Mouse (Mus musculus) liver, postnatal 0 days (tissue): Measurements from ENCODE around the gene Prpf6. TPM values are rescaled to one million over a fixed set of nuclear protein-coding genes. Genes with fewer than 3 reads are reported as not detected.
A peak's percentile ranks its signal among the peaks of the same experiment; 100 is the strongest.

ENCODE experiments used
- ATAC-seq: fragments of 200-750 bp; cut with Nextera tagmentation; 2 replicates; pipeline ENCODE4 v1.8.0; 2017; ENCODE audit warnings: mild to moderate bottlenecking, moderate library complexity
- DNase-seq: peaks from one replicate; pipeline ENCODE4 v3.0.0-alpha.2; 2016
- H3K27ac ChIP-seq: fragments of 300-500 bp; sonication (generic); 2 replicates; pipeline ENCODE4 v1.5.1; 2014; ENCODE audit warnings: antibody characterized with exemption, moderate library complexity, mild to moderate bottlenecking, low read depth
- H3K27me3 ChIP-seq: fragments of 300-500 bp; sonication (generic); 2 replicates; pipeline ENCODE4 v1.6.1; 2014; ENCODE audit warnings: low read length, control low read depth, mixed read lengths; ENCODE audit not compliant: insufficient read depth
- H3K36me3 ChIP-seq: fragments of 300-500 bp; sonication (generic); replicated peaks from 2 replicates; pipeline ENCODE4 v1.6.1; 2014; ENCODE audit warnings: mild to moderate bottlenecking, control low read depth, low read length, moderate library complexity, mixed read lengths; ENCODE audit not compliant: insufficient read depth
- H3K4me1 ChIP-seq: fragments of 300-500 bp; sonication (generic); 2 replicates; pipeline ENCODE4 v1.6.1; 2014; ENCODE audit warnings: antibody characterized with exemption, mild to moderate bottlenecking, control low read depth; ENCODE audit not compliant: insufficient read depth
- H3K4me2 ChIP-seq: fragments of 300-500 bp; sonication (generic); 2 replicates; pipeline ENCODE4 v1.6.1; 2014; ENCODE audit warnings: low read depth, mild to moderate bottlenecking, low read length, moderate library complexity, mixed read lengths
- H3K4me3 ChIP-seq: fragments of 300-500 bp; sonication (generic); 2 replicates; pipeline ENCODE4 v1.5.1; 2014; ENCODE audit warnings: low read depth, low read length
- H3K9ac ChIP-seq: fragments of 300-500 bp; sonication (generic); replicated peaks from 2 replicates; pipeline ENCODE4 v1.6.1; 2014; ENCODE audit warnings: mild to moderate bottlenecking, moderate library complexity
- H3K9me3 ChIP-seq: fragments of 300-500 bp; sonication (generic); 2 replicates; pipeline ENCODE4 v1.6.1; 2016; ENCODE audit warnings: mild to moderate bottlenecking, control low read depth, low read length, mixed read lengths
- CTCF ChIP-seq: sonication (generic); IDR thresholded peaks from 2 replicates; pipeline ENCODE4 v1.5.1; 2016; ENCODE audit warnings: antibody characterized with exemption, low read depth
- EP300 ChIP-seq: IDR thresholded peaks from 2 replicates; pipeline ENCODE4 v1.6.1; 2016; ENCODE audit warnings: antibody characterized with exemption, low read depth, mild to moderate bottlenecking
- WGBS: fragments of 180-500 bp; shearing (Covaris S2); extraction: QIAGEN DNeasy Blood & Tissue Kit; methylation state at CpG from one replicate; pipeline ENCODE4 v1.1.7; 2014; ENCODE audit not compliant: insufficient replicate concordance; 5-methylcytosine and 5-hydroxymethylcytosine counted together
- polyA plus RNA-seq: library from polyadenylated mRNA; unstranded; fragments of >200 nt; fragmentation: Nextera tagmentation; extraction: Ambion mirVana; gene quantifications from 2 replicates; pipeline ENCODE4 v1.2.1, GENCODE M21; 2015

Gene Prpf6
- polyA plus RNA-seq, 1 experiment from 2014 or later = 17.5 TPM

DNA sequence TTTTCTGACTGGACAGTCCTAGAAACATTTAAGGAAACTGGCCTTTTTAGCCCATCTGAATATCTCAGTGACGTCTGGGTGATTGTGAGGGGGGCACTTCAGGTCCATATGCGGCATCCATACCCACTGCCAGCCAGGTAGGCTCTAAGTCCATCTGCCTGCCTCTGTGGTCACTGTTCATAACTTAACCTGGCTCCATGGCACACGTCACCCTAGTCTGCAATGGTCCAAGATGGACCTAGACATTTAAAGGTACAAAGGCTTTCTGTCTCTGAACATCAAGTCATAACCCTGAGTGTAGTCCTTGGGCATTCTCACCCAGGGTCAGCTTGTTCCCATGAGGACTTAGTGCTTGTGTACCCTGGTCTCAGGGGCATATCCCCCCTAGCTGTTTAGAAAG is 24.3 kb upstream of the Prpf6 start:
- Histone ChIP-seq H3K27me3 (no peaks in the 10 kb centered on the region), H3K4me3 (no peak overlapping the region), H3K36me3 (peaks cover 14% of the 10 kb centered on the region), H3K4me1 (peaks cover 8% of the 10 kb centered on the region), H3K9me3 (no peaks in the 10 kb centered on the region), H3K27ac (no peak overlapping the region), H3K4me2 (no peak overlapping the region), H3K9ac (no peak overlapping the region)
- TF ChIP-seq EP300 = no peak
- TF ChIP-seq CTCF = no peak
- 86% methylated on average over 3 of the region's 3 CpGs for WGBS
- DNase-seq = no peak
- no peak for ATAC-seq

DNA sequence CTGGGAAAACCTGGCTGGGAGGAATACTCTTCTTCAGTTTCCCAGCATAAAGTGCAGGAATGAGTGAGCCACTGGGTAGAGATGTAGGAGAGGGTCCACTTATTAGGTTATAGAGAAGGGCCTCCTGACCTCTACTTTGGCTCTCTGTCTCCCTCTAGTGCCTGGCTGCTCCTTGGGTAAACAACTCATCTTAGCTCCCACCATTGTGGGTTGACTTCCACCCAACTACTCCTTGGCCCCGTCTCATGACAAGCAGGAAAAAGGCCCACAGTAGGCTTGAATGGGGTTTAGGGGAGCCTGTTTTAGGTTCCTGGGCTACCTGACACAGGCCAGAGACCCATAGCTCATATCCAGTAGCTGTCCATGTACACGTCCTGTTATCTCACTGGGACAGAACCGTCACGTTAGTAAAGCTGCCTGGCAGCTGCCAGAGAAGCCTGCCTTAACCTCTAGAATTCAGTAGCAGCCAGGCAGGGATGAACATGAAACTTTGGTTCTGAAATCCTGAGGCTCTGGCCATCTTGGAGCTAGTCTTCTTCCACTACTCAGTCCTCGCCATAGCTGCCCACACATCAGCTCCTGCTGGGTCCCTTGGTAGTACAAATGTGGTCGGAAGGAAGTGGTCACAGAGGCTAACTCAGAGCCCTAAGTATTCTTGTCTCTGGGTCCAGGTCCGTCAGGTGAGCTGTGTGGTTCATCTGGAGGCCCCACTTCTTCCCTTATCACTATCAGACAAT is 23.2 kb upstream of the Prpf6 start:
- Histone ChIP-seq H3K9me3 (no peaks in the 10 kb centered on the region), H3K4me3 (no peak overlapping the region), H3K36me3 (peaks cover 23% of the 10 kb centered on the region), H3K4me2 (peak overlapping the region; percentile 14; the same call in 1 of the 2 replicates), H3K27me3 (no peaks in the 10 kb centered on the region), H3K4me1 (peaks cover 8% of the 10 kb centered on the region), H3K27ac (peak overlapping the region; percentile 59), H3K9ac (no peak overlapping the region)
- DNase-seq (peak; percentile 72), ATAC-seq (peak; percentile 77)
- WGBS = 37% methylated on average over 7 of the region's 7 CpGs
- TF ChIP-seq EP300 (no peak), CTCF (peak; percentile 83)

DNA sequence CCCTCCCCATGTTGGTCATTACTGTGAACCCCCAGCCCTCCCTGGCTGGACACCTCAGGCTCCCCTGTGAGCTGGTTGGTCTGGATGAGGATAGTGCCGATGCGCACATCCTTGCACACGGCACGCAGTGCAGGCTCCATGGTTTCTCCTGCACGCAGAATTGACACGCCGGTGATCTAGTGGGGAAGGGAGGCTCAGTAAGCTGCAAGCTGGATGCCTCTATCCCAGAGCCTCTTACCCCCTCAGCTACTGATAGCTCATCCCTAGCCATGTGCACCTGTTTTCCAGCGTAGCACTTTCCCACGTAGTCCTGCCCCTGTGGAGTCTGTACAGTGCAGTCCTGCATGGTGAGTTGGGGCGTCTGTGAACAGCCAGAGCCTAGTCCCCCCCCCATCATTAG is 21.8 kb upstream of the Prpf6 start:
- no peak for TF ChIP-seq EP300
- TF ChIP-seq CTCF = no peak
- no peaks in the 10 kb centered on the region for H3K27me3 ChIP-seq
- WGBS = 96% methylated on average over 10 of the region's 10 CpGs
- H3K9me3 ChIP-seq = no peaks in the 10 kb centered on the region
- H3K27ac ChIP-seq = no peak overlapping the region
- DNase-seq = peak; percentile 11
- no peak overlapping the region for H3K9ac ChIP-seq
- peaks cover 8% of the 10 kb centered on the region for H3K4me1 ChIP-seq
- H3K4me2 ChIP-seq = no peak overlapping the region
- peaks cover 28% of the 10 kb centered on the region for H3K36me3 ChIP-seq
- no peak overlapping the region for H3K4me3 ChIP-seq
- ATAC-seq = no peak

DNA sequence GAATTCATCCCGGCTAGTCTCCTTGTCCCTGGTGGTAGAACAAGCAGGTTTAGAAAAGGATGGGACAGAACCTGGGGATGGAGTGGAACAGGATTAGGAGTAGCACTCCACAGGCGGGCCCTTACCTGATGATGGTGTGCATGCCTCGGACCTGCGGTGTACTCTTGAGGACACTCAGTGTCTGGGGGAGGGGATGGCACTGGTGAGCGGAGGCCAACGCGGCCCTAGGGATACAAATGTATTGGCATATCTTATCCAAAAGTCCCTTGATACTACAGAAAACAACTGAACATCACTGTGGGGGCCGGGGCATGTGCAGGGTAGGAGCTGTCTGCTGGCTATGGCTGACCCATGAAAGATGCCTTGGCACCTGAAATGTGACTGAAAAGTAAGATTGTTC is 21.3 kb upstream of the Prpf6 start:
- Histone ChIP-seq H3K9me3 (no peaks in the 10 kb centered on the region), H3K4me3 (no peak overlapping the region), H3K4me1 (peaks cover 8% of the 10 kb centered on the region), H3K36me3 (peaks cover 28% of the 10 kb centered on the region), H3K9ac (no peak overlapping the region), H3K4me2 (no peak overlapping the region), H3K27me3 (no peaks in the 10 kb centered on the region), H3K27ac (no peak overlapping the region)
- ATAC-seq (no peak), DNase-seq (peak; percentile 11)
- TF ChIP-seq CTCF (no peak), EP300 (no peak)
- WGBS = 85% methylated on average over 8 of the region's 8 CpGs

DNA sequence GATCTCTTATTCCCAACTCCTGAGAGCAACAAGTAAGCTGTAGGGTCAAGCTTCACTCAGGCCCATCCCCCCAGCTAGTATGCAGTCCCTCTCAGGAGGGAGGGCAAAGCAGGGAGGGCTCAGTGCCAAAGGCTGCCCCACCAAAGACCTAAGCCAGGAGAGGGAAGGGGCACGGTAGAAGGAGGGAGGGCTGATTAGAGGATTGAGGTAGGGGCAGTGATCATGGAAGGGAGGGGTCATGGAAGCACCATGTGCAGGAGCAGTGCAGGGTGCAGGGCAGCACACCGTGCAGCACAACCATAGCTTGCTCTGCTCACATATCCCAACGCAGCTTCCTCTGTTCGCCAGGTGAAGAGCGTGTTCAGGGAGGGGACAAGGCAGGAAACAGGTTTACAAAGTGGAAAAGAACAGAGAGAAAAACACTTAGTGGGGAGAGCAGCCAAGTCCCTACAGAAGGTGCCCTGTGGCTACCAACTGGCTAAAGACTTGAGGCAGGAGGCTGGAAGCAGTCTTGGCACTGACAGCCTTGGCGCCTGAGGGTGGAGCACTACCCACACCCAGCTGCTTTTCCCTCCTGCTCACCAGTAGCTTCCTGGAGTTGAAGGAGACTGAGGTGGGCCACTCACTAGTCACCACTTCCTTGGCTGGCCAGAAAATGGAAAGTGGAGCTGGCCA is 20.6 kb upstream of the Prpf6 start:
- no peak overlapping the region for H3K27ac ChIP-seq
- H3K9ac ChIP-seq = no peak overlapping the region
- no peak for TF ChIP-seq EP300
- TF ChIP-seq CTCF = 0 out of 2 replicates have a peak, but pooled peaks have one; percentile 7
- ATAC-seq (no peak), DNase-seq (peak; percentile 14)
- H3K9me3 ChIP-seq = no peaks in the 10 kb centered on the region
- H3K4me3 ChIP-seq = no peak overlapping the region
- WGBS = 65% methylated on average over 6 of the region's 6 CpGs
- H3K36me3 ChIP-seq = peaks cover 28% of the 10 kb centered on the region
- H3K4me2 ChIP-seq = no peak overlapping the region
- H3K27me3 ChIP-seq = no peaks in the 10 kb centered on the region
- H3K4me1 ChIP-seq = peaks cover 8% of the 10 kb centered on the region

DNA sequence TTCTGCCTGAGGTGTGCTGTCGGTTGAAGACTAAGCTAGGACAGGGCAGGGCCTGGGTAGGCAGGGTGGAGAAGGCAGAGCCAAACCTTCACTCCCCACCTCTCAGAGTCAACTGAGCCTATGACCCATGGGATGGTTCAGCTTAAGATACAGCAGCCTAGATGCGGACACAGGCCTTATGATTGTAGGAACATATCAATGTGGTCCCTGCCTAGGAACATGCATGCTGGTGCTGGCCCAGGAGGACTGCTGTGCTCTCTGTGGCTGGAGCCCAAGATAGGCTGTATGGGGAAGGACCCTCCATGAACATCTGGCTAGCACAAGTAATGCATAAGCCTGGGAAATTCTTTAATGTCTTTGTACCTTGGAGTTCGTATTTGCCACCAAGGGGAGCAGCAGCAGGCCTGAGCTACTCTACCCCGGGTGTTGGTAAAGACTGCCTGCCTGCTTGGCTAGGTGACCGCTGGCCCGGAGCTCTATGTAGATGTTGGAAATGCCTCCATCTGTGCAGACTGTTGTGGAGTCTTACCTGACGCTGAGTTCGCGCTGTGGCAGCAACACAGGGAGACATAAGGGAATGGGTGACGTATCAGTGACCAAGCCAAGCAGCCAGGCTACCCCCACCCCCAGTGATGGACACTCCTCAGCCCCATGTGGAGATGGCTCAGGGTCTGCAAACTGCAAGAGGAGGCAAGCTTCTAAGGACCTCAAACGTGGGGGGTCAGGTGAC is 19.6 kb upstream of the Prpf6 start:
- Histone ChIP-seq H3K4me1 (peaks cover 13% of the 10 kb centered on the region), H3K4me2 (no peak overlapping the region), H3K9ac (no peak overlapping the region), H3K9me3 (no peaks in the 10 kb centered on the region), H3K27me3 (no peaks in the 10 kb centered on the region), H3K27ac (no peak overlapping the region), H3K36me3 (peaks cover 28% of the 10 kb centered on the region), H3K4me3 (no peak overlapping the region)
- ATAC-seq = no peak
- TF ChIP-seq EP300 = no peak
- TF ChIP-seq CTCF = no peak
- 84% methylated on average over 11 of the region's 11 CpGs for WGBS
- DNase-seq = peak; percentile 9
